Mouse (Mus musculus) neural tube, embryonic 13.5 days (tissue): ENCODE measurements around the gene Svs2. TPM values are rescaled to one million over a fixed set of nuclear protein-coding genes. Genes with fewer than 3 reads are reported as not detected.

Experiments used
- ATAC-seq: fragments of 200-750 bp; cut with Nextera tagmentation; 2 replicates; pipeline ENCODE4 v1.8.0; 2017; ENCODE audit warnings: low read depth, mild to moderate bottlenecking, moderate TSS enrichment, moderate library complexity
- H3K27ac ChIP-seq: fragments of 300-500 bp; sonication (generic); replicated peaks from 2 replicates; pipeline ENCODE4 v1.5.1; 2015; ENCODE audit warnings: moderate library complexity, mild to moderate bottlenecking, inconsistent platforms
- H3K27me3 ChIP-seq: fragments of 300-500 bp; sonication (generic); 2 replicates; pipeline ENCODE4 v1.6.1; 2015; ENCODE audit warnings: mild to moderate bottlenecking, inconsistent platforms
- H3K36me3 ChIP-seq: fragments of 300-500 bp; sonication (generic); 2 replicates; pipeline ENCODE4 v1.6.1; 2015; ENCODE audit warnings: mild to moderate bottlenecking, inconsistent platforms
- H3K4me1 ChIP-seq: fragments of 300-500 bp; sonication (generic); replicated peaks from 2 replicates; pipeline ENCODE4 v1.6.1; 2015; ENCODE audit warnings: inconsistent platforms
- H3K4me2 ChIP-seq: fragments of 300-500 bp; sonication (generic); 2 replicates; pipeline ENCODE4 v1.6.1; 2015; ENCODE audit warnings: inconsistent platforms, mild to moderate bottlenecking, moderate library complexity
- H3K4me3 ChIP-seq: fragments of 300-500 bp; sonication (generic); 2 replicates; pipeline ENCODE4 v1.5.1; 2015; ENCODE audit warnings: mild to moderate bottlenecking, inconsistent platforms
- H3K9ac ChIP-seq: fragments of 300-500 bp; sonication (generic); 2 replicates; pipeline ENCODE4 v1.6.1; 2015; ENCODE audit warnings: moderate library complexity, mild to moderate bottlenecking, inconsistent platforms
- H3K9me3 ChIP-seq: fragments of 300-500 bp; sonication (generic); 2 replicates; pipeline ENCODE4 v1.6.1; 2016; ENCODE audit warnings: inconsistent platforms
- WGBS: fragments of 180-500 bp; shearing (Covaris S2); methylation state at CpG from one replicate; pipeline ENCODE4 v1.1.7; 2015; 5-methylcytosine and 5-hydroxymethylcytosine counted together
- polyA plus RNA-seq: library from polyadenylated mRNA; unstranded; fragments of >200 nt; fragmentation: Nextera tagmentation; extraction: Ambion mirVana; gene quantifications from 2 replicates; pipeline ENCODE4 v1.2.1, GENCODE M21; 2015

Svs2 gene
- polyA plus RNA-seq, 1 experiment from 2014 or later: not detected

DNA sequence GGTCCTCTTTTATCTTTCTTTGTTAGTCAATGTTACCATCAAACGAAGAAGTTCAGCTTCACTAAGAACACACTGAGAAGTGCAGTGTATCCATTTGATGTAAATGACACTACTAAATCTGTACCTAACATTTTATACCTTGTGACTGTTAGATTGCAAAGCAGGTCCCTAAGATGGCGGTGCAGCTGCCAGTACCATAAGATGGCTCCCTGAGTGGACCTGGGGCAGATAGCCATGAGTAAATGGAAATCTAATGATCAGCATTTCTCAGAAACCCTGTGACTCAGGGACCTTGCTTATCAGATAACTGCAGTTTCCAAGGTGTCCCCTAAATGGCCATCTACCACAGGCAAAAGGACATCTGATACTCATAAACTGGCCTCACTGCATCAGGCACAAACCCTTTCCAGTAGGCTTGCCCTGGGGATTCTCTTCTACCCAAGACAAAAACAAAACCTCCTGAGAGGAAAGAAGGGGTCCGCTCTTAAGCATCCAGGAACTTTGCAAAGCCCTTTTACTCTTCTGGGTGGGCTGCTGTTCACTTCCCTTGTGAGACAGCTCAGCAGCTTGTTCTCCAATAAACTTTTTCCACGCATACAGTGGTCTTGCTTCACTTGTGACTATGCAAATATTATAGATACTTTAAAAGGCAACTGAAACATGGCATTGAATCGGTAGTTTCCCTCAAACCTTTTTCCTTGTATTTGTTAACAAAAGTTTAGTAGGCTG is 42.1 kb downstream of the Svs2 start:
- H3K36me3 ChIP-seq: no peaks in the 10 kb centered on the region
- no peaks in the 10 kb centered on the region for H3K27me3 ChIP-seq
- H3K9ac ChIP-seq: no peak overlapping the region
- H3K4me1 ChIP-seq: no peaks in the 10 kb centered on the region
- no peaks in the 10 kb centered on the region for H3K9me3 ChIP-seq
- 91% methylated on average over 5 of the region's 5 CpGs for WGBS
- no peak overlapping the region for H3K27ac ChIP-seq
- no peak for ATAC-seq
- no peak overlapping the region for H3K4me2 ChIP-seq
- no peak overlapping the region for H3K4me3 ChIP-seq

DNA sequence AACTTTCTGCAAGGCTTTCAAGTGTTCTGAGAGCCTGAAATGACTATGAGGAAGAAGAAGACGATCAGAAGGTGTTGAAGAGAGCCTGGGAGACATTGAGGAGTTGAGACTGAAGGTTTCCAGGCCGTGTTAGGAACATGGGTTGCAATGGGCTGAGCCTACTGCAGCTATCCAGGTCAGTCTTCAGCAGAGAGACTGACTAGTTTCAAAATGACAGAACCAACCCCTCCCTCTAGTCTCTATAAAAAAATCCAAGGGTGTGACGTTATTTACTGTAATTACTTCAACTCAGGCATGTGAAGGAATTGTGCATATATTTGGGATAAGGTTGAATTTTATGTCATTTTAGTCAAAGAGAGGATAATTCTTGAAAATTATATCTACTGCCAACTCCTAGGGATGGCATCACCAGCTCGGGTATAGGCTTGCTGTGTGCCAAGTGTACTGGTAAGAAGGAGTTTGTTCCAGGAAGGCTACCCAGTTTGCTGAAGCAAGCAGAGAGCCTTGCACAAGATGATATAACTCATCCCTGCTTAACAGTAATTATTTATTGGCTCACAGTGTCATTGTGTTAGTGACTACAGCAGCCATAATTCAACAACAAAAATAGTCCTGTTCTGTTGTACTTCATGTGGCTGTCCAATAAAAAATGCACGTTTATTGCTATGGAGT is 43.2 kb downstream of the Svs2 start:
- no peak overlapping the region for H3K4me3 ChIP-seq
- ATAC-seq: no peak
- no peaks in the 10 kb centered on the region for H3K4me1 ChIP-seq
- no peak overlapping the region for H3K9ac ChIP-seq
- no peaks in the 10 kb centered on the region for H3K36me3 ChIP-seq
- WGBS: 81% methylated on average over 5 of the region's 5 CpGs
- no peaks in the 10 kb centered on the region for H3K27me3 ChIP-seq
- H3K4me2 ChIP-seq: no peak overlapping the region
- no peaks in the 10 kb centered on the region for H3K9me3 ChIP-seq
- no peak overlapping the region for H3K27ac ChIP-seq

GRCm38 (mm10) chr2:164192279-164192678 is 46.0 kb downstream of the Svs2 start:
- H3K27ac ChIP-seq: no peak overlapping the region
- no peak for ATAC-seq
- H3K9me3 ChIP-seq: no peaks in the 10 kb centered on the region
- no peaks in the 10 kb centered on the region for H3K36me3 ChIP-seq
- no peak overlapping the region for H3K9ac ChIP-seq
- H3K4me3 ChIP-seq: no peak overlapping the region
- H3K4me1 ChIP-seq: no peaks in the 10 kb centered on the region
- H3K27me3 ChIP-seq: no peaks in the 10 kb centered on the region
- H3K4me2 ChIP-seq: no peak overlapping the region

GRCm38 (mm10) chr2:164190576-164190975 is 47.7 kb downstream of the Svs2 start, which contains the start of gene Wfdc12:
Gene Wfdc12 (minus strand): TSS chr2:164190608.
- H3K4me1 ChIP-seq: no peaks in the 10 kb centered on the region
- no peak within 1 kb of the TSS for H3K27ac ChIP-seq
- no peak for ATAC-seq
- H3K27me3 ChIP-seq: no peaks in the 10 kb centered on the region
- no peaks in the 10 kb centered on the region for H3K9me3 ChIP-seq
- no peak within 1 kb of the TSS for H3K4me2 ChIP-seq
- WGBS: 87% methylated on average over 6 of the region's 6 CpGs
- H3K36me3 ChIP-seq: no peaks in the 10 kb centered on the region
- H3K9ac ChIP-seq: no peak within 1 kb of the TSS
- H3K4me3 ChIP-seq: no peak within 1 kb of the TSS

DNA sequence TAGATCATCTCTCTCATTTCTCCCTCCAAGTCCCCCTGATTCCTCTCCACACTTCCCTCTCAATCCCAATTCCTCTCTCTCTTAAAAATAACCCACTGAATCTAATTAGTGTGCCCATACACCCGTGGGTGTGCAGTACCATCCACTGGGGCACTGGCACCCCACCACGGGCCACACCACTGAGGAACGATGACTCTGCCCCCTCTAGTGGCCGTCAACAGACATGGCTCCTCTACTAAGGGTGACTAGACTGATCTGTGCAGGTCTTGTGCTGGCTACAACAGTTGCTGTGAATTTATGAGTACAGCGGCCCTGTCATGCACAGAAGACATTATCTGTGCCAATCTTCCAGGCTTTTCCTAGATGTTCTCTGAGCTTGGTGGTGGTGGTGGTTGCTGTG is 49.5 kb downstream of the Svs2 start:
- no peak overlapping the region for H3K9ac ChIP-seq
- no peak overlapping the region for H3K4me3 ChIP-seq
- WGBS: 34% methylated on average over 5 of the region's 5 CpGs
- H3K4me1 ChIP-seq: no peaks in the 10 kb centered on the region
- H3K4me2 ChIP-seq: no peak overlapping the region
- no peaks in the 10 kb centered on the region for H3K36me3 ChIP-seq
- no peak overlapping the region for H3K27ac ChIP-seq
- no peaks in the 10 kb centered on the region for H3K27me3 ChIP-seq
- no peak for ATAC-seq
- H3K9me3 ChIP-seq: no peaks in the 10 kb centered on the region

Other genes starting within 250 kb of the Svs2 start
- 455 and 477 TPM in 2 replicates for gene Ywhab, start 243.5 kb downstream of the Svs2 start, polyA plus RNA-seq
- gene Pabpc1l, start 213.0 kb downstream of the Svs2 start, polyA plus RNA-seq: 1.2 and 1.7 TPM in 2 replicates
- 19.4 and 21.2 TPM in 2 replicates for gene Stk4, start 168.1 kb downstream of the Svs2 start, polyA plus RNA-seq
- gene Tomm34, start 167.3 kb downstream of the Svs2 start, polyA plus RNA-seq: 45.3 and 48.0 TPM in 2 replicates
- gene Kcns1, start 67.4 kb downstream of the Svs2 start, polyA plus RNA-seq: 0.40 and 0.50 TPM in 2 replicates
- not detected in 2 replicates for gene Wfdc5, start 55.7 kb downstream of the Svs2 start, polyA plus RNA-seq
- gene Wfdc12, start 47.9 kb downstream of the Svs2 start, polyA plus RNA-seq: not detected in 2 replicates
- not detected in 2 replicates for gene Wfdc15a, start 38.3 kb downstream of the Svs2 start, polyA plus RNA-seq
- not detected in 2 replicates for gene Wfdc15b, start 16.8 kb downstream of the Svs2 start, polyA plus RNA-seq
- not detected in 2 replicates for gene Svs3b, start 18.2 kb upstream of the Svs2 start, polyA plus RNA-seq
- gene Svs4, start 40.0 kb upstream of the Svs2 start, polyA plus RNA-seq: not detected in 2 replicates
- not detected in 2 replicates for gene Svs3a, start 50.8 kb upstream of the Svs2 start, polyA plus RNA-seq
- gene Svs6, start 78.3 kb upstream of the Svs2 start, polyA plus RNA-seq: not detected in 2 replicates
- not detected in 2 replicates for gene Svs5, start 94.3 kb upstream of the Svs2 start, polyA plus RNA-seq
- 0.75 TPM in 1 of 2 replicates, not detected in the other for gene Slpi, start 150.6 kb upstream of the Svs2 start, polyA plus RNA-seq
- 0.08 and 0.10 TPM in 2 replicates for gene Rbpjl, start 164.7 kb upstream of the Svs2 start, polyA plus RNA-seq
- 7.3 and 13.2 TPM in 2 replicates for gene Matn4, start 166.7 kb upstream of the Svs2 start, polyA plus RNA-seq
- 9.4 and 12.1 TPM in 2 replicates for gene Sdc4, start 205.4 kb upstream of the Svs2 start, polyA plus RNA-seq
- 71.2 and 77.5 TPM in 2 replicates for gene Sys1, start 218.5 kb upstream of the Svs2 start, polyA plus RNA-seq
- 3.3 and 7.7 TPM in 2 replicates for gene Gm20458, start 222.5 kb upstream of the Svs2 start, polyA plus RNA-seq
- not detected in 2 replicates for gene Trp53tg5, start 235.3 kb upstream of the Svs2 start, polyA plus RNA-seq
- 10.3 and 11.9 TPM in 2 replicates for gene Dbndd2, start 247.6 kb upstream of the Svs2 start, polyA plus RNA-seq